Mouse (Mus musculus): ENCODE measurements around the gene Tcam1.

- TF ChIP-seq CTCF (IDR thresholded peaks at IDR 0.05) (peak; percentile 89), POLR2A (IDR thresholded peaks at IDR 0.05; ENCODE audit: insufficient read depth, low read depth, low read length) (no peak)
These were observed at the start of gene Tcam1 for GRCm38 (mm10) chr11:106276454-106276853.
